Mouse (Mus musculus): Measurements from ENCODE around the gene Celf2.

The Celf2 gene

GRCm38 (mm10) chr2:6911932-6912331 lies 597.4 kb downstream of the Celf2 start:
- DNase-seq (ENCODE audit: low spot score) = no peak

- DNase-seq (ENCODE audit: low spot score) = no peak
Observed at GRCm38 (mm10) chr2:6909921-6910320, 599.4 kb downstream of the Celf2 start.

- no peak for DNase-seq (ENCODE audit: low spot score)
Observed at GRCm38 (mm10) chr2:6904411-6904810, 605.0 kb downstream of the Celf2 start.

GRCm38 (mm10) chr2:6903251-6903763 lies 606.1 kb downstream of the Celf2 start:
- DNase-seq (ENCODE audit: low spot score) = peak; percentile 67

- no peak for DNase-seq (ENCODE audit: low spot score)
Observed at GRCm38 (mm10) chr2:6896896-6897295, 612.5 kb downstream of the Celf2 start.

- no peak for DNase-seq (ENCODE audit: low spot score)
Observed at GRCm38 (mm10) chr2:6893597-6893996, 615.8 kb downstream of the Celf2 start.

- no peak for DNase-seq (ENCODE audit: low spot score)
Observed at GRCm38 (mm10) chr2:6893095-6893494, 616.3 kb downstream of the Celf2 start.

- peak; percentile 77 for DNase-seq (ENCODE audit: low spot score)
Observed at GRCm38 (mm10) chr2:6884796-6885711, 624.3 kb downstream of the Celf2 start.

- DNase-seq (ENCODE audit: low spot score) = peak; percentile 62
Observed at GRCm38 (mm10) chr2:6883996-6884795, 625.2 kb downstream of the Celf2 start.

GRCm38 (mm10) chr2:6882236-6882885 lies 627.0 kb downstream of the Celf2 start:
- DNase-seq (ENCODE audit: low spot score) = peak; percentile 47

- DNase-seq (ENCODE audit: low spot score) = peak; percentile 44
Observed at GRCm38 (mm10) chr2:6880941-6881575, 628.3 kb downstream of the Celf2 start.

- no peak for DNase-seq (ENCODE audit: low spot score)
Observed at GRCm38 (mm10) chr2:6877094-6877493, 632.3 kb downstream of the Celf2 start.

- peak; percentile 15 for DNase-seq (ENCODE audit: low spot score)
Observed at GRCm38 (mm10) chr2:6876547-6876946, 632.8 kb downstream of the Celf2 start.

GRCm38 (mm10) chr2:6875071-6875611 lies 634.2 kb downstream of the Celf2 start:
- peak; percentile 57 for DNase-seq (ENCODE audit: low spot score)

- peak; percentile 47 for DNase-seq (ENCODE audit: low spot score)
Observed at GRCm38 (mm10) chr2:6874266-6874955, 635.0 kb downstream of the Celf2 start.

- no peak for DNase-seq (ENCODE audit: low spot score)
Observed at GRCm38 (mm10) chr2:6873711-6874110, 635.7 kb downstream of the Celf2 start.

GRCm38 (mm10) chr2:6872894-6873255 lies 636.5 kb downstream of the Celf2 start:
- DNase-seq (ENCODE audit: low spot score) = no peak

GRCm38 (mm10) chr2:6872131-6872893 lies 637.1 kb downstream of the Celf2 start:
- peak; percentile 83 for DNase-seq (ENCODE audit: low spot score)

GRCm38 (mm10) chr2:6871281-6872130 lies 637.9 kb downstream of the Celf2 start:
- no peak for DNase-seq (ENCODE audit: low spot score)
